Mouse (Mus musculus) urinary bladder, postnatal 25 days (tissue): ENCODE results near the gene Synm.

Experiments
- DNase-seq: peaks from one replicate; pipeline ENCODE4 v3.0.0; 2022; ENCODE audit warnings: low spot score

The Synm gene

GRCm38 (mm10) chr7:67759629-67759995 lies at the start of gene Synm:
Gene Synm (minus strand): TSS chr7:67759742.
- DNase-seq: peak; percentile 98

GRCm38 (mm10) chr7:67803857-67804215 lies 44.3 kb upstream of the Synm start:
- DNase-seq: no peak

- peak; percentile 92 for DNase-seq
Measured at GRCm38 (mm10) chr7:67803015-67803856, 43.7 kb upstream of the Synm start.

- no peak for DNase-seq
Measured at GRCm38 (mm10) chr7:67801022-67801421, 41.5 kb upstream of the Synm start.

- DNase-seq: no peak
Measured at GRCm38 (mm10) chr7:67800547-67800946, 41.0 kb upstream of the Synm start.

GRCm38 (mm10) chr7:67798476-67798875 lies 38.9 kb upstream of the Synm start:
- no peak for DNase-seq

- DNase-seq: no peak
Measured at GRCm38 (mm10) chr7:67797065-67797464, 37.5 kb upstream of the Synm start.

GRCm38 (mm10) chr7:67793449-67793848 lies 33.9 kb upstream of the Synm start:
- DNase-seq: no peak

GRCm38 (mm10) chr7:67791256-67791655 lies 31.7 kb upstream of the Synm start:
- no peak for DNase-seq

- DNase-seq: peak; percentile 60
Measured at GRCm38 (mm10) chr7:67788713-67789112, 29.2 kb upstream of the Synm start.

GRCm38 (mm10) chr7:67787861-67788260 lies 28.3 kb upstream of the Synm start:
- no peak for DNase-seq

GRCm38 (mm10) chr7:67776636-67777305 lies 17.2 kb upstream of the Synm start:
- no peak for DNase-seq

- DNase-seq: no peak
Measured at GRCm38 (mm10) chr7:67775623-67776022, 16.1 kb upstream of the Synm start.

- no peak for DNase-seq
Measured at GRCm38 (mm10) chr7:67772231-67772630, 12.7 kb upstream of the Synm start.

GRCm38 (mm10) chr7:67769487-67769886 lies 9.9 kb upstream of the Synm start:
- DNase-seq: no peak

GRCm38 (mm10) chr7:67768125-67768524 lies 8.6 kb upstream of the Synm start:
- no peak for DNase-seq

GRCm38 (mm10) chr7:67763625-67764024 lies 4.1 kb upstream of the Synm start:
- DNase-seq: no peak

- DNase-seq: no peak
Measured at GRCm38 (mm10) chr7:67758858-67759628, 499 bp downstream of the Synm start.

GRCm38 (mm10) chr7:67758506-67758857 lies 1.1 kb downstream of the Synm start:
- DNase-seq: no peak

- DNase-seq: no peak
Measured at GRCm38 (mm10) chr7:67756636-67757035, 2.9 kb downstream of the Synm start.

GRCm38 (mm10) chr7:67755366-67755765 lies 4.2 kb downstream of the Synm start:
- no peak for DNase-seq

GRCm38 (mm10) chr7:67754606-67755005 lies 4.9 kb downstream of the Synm start:
- DNase-seq: peak; percentile 17
